Mouse (Mus musculus): ENCODE measurements around the gene Ghitm.
"Not testable (repeated sequence)": the region's sequence is repeated elsewhere in the genome, so short reads cannot be mapped to it uniquely, and the experiment has no call there.

The Ghitm gene

DNA sequence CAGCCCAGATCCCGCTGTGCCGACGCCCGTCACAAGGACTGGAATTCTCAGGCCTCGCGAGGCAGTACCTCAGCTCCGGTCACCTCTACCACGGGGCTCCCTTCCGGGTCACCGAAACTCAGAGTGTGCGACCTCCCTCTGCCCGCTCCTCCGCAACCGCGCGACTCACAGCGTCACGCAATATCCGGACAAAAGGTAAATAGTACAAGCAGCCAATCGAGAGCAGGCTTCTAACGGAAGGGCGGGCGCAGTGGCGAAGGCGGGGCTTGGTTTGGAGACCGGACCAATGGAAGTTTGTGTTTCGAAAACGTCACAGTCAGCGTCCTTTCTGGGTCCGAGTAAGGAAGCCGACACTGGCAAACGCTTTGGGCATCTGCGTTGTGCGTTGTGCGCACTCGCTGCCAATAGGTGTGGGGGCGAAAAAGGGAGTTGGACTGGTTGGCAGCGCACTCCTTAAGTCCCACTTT lies at the start of gene Ghitm:
TSS of gene Ghitm (minus strand) at position 146 of the 467 bp plus-strand sequence.
- DNase-seq (ENCODE audit: low spot score in 2 of 2): peak; percentile 92 to 93

DNA sequence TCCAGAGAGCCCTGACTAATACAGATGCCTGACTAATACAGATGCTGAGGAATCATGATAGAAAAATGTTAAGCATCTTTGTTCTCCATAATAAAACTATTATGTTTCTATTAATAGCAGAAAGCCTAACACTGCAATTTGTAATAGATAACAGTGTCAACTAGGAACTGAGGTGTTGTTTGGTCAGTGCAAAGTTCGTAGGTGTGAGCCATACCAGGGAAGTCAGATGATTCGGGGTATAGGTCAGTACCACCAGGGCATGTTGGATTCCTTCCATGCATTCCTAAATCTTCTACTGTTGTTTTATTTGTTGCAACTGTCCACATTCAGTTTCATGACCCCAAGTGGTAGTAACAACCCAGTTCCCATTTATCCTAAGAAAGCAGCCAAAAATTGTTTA lies 49.8 kb upstream of the Ghitm start:
- DNase-seq (ENCODE audit: low spot score in 2 of 2): no peak

- DNase-seq (ENCODE audit: low spot score in 2 of 2): no peak
Measured at GRCm38 (mm10) chr14:37174484-37174883, 39.4 kb upstream of the Ghitm start.

DNA sequence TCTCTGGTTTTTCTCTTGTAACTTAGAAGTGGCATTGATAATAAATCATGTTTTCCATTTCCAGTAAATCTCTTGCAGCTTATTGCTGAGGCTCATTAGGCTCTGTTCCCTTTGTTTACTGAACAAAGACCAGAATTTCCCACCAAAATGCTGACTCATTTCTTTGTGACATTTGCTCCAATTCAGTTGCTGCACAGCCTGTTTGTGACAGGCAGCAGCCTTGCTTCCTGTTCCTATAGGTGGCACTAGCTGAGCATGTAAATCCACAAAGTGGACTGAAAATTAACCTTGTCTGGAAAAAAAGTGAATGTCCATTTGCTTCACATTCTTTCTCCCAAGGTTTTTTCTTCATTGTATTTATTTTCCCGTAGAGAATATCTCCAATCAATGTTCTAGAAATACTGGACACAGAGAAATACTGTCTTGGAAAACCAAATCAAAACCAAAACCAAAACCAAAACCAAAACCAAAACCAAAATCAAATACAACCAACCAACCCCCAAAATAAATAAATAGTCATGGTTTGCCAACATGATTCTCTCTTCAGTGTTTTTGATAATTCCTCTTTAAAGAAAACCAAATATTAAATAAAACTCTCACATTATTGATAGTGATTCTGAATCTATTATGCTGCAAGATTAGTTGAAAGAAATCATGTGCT lies 30.3 kb upstream of the Ghitm start:
- peak in 1 of 2 experiments; percentile 9 for DNase-seq (ENCODE audit: low spot score in 2 of 2)

GRCm38 (mm10) chr14:37164392-37165032 lies 29.4 kb upstream of the Ghitm start:
- no peak for DNase-seq (ENCODE audit: low spot score in 2 of 2)

DNA sequence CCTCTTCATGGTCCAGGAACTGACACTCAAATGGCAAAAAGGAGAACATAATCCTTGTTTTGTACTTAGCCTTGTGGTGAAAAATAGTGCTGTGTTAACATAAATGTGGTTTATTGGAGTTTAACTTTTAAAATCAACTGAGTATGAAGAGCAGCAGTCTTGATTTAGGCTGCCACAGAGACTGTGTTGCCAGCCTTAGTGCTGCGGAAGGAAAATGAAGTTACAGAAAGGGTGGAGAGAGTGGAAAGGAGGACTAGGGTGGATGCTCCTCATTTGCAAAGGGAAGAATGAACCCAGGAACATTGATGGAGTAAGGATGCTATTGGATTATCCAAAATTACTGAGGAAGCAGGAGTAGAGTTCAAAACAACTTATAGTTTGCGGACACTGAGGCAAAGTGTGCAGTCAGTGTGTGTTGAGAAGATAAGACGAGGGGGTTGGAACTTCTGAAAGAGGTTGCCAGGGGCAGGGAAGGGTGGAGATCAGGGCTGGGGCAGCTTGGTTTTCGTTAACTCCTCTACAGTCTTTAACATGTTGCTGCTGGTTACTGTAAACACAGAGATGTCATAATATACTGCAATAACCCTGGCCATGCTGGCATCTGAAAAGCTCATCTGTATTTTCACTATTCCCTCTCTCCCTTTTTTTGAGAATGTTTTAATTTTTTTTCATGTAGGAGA lies 28.3 kb upstream of the Ghitm start:
- DNase-seq (ENCODE audit: low spot score in 2 of 2): no peak

- no peak for DNase-seq (ENCODE audit: low spot score in 2 of 2)
Measured at GRCm38 (mm10) chr14:37154391-37154790, 19.3 kb upstream of the Ghitm start.

- no peak for DNase-seq (ENCODE audit: low spot score in 2 of 2)
Measured at GRCm38 (mm10) chr14:37139051-37139710, 4.1 kb upstream of the Ghitm start.

DNA sequence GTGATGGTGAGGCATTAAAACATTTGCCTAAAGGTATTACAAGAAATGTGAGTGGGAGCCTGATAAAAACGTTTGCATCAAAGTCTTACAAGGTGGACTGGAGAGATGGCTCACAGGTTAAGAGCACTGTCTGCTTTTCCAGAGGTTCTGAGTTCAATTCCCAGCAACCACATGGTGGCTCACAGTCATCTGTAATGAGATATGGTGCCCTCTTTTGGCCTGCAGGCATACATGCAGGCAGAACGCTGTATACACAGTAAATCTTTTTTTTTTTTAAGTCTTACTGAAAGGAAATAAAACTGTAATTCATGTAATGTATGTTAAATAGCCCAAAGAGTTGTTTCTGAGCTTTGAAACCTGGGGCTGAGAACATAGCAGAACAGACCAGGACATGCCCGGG lies 2.5 kb upstream of the Ghitm start:
- not testable (repeated sequence) for DNase-seq (ENCODE audit: low spot score in 2 of 2)

DNA sequence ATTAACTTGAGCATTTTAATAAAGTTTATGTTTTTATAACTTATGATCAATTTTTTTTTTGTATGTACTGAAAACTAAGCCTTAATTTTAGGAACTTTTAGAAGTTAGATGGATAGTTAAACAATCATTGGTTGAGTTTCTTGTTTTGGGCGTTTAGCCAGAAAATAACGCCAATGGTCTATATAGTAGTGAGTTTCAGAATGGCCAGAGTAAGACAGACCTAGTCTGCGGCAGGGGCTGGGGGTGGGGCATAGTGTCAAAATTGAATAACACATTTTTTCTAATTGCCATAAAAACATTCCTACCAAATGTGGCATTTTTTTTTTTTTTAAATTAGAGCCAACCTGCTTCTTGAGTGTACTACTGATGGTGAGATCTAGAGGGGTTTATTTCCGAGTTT lies 1.0 kb upstream of the Ghitm start:
- DNase-seq (ENCODE audit: low spot score in 2 of 2): no peak

DNA sequence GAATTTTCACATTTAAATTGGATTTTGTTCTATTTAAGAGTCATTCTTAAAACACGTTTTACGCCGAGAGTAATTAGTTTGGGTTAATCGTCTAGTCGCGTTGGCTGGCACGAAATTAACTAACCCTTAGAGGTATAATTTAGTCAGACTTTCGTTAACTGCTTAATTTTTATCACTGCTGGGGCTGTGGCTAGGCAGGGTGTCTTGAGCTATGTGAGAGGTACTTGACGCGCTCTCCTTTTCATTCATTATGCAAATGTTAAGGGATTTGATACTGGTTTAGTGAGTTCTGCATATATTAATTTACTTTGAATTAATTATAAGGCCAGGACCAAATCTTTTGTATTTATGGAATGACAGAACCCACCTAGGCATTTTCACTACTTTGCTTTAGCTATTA lies 599 bp upstream of the Ghitm start:
- DNase-seq (ENCODE audit: low spot score in 2 of 2): no peak

DNA sequence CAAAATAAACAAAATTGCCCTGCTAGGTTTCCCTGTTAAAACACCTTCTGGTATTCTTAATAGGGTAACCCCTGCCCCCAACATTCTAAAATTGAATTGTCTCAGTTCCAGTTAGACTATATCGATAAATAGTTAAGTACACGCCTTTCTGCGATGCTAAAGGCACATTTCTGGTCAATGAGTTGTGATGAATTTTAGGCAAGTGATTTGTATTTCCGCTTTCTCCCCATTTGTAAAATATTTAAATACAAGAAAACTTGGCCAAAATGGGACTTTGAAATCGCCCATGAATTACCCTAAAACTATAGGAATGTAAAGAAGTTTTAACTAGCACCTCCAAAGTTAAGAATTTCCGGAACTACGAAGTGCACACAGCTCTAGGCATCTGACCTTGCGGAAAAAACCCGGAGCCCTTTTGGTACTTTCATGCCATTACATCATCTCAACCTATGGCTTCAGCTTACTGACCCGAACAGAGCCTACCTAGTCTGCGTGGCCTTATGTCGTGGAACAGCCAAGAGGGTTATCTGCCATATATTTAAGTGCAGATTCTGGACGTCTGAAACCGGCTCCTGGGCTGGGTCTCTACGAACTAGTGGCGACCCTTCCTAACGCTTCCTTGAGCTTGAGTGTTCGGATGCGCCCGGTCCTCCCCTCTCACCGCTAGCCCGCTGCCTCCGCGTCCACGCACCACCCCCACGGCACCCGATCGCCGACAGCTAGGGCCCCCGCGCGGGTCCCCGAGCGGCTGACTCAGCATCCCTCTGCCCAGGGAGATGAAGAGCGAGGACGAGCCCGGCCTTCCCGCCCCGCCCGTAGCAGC lies 557 bp downstream of the Ghitm start:
- no peak for DNase-seq (ENCODE audit: low spot score in 2 of 2)

GRCm38 (mm10) chr14:37127652-37128051 lies 7.4 kb downstream of the Ghitm start:
- peak in 1 of 2 experiments; percentile 28 for DNase-seq (ENCODE audit: low spot score in 2 of 2)

DNA sequence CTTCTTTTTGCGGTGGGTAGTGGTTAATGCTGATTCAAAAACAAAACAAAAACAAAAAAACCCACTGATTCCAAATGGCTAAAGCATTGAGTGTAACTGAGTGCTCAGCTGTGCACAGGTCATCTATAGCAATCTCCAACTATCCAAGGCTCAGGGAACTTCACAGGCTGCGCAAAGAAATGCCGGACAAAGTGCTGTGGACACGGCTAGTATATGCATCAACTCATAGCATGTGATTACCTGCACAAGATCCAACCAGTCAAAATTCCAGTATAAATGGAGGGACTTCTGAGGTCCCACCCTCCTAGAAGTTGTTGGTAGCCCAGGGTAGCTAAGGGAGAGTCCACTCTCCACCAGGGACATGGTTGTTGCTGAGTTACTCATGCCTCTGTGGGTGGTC lies 15.8 kb downstream of the Ghitm start:
- DNase-seq (ENCODE audit: low spot score in 2 of 2): no peak

DNA sequence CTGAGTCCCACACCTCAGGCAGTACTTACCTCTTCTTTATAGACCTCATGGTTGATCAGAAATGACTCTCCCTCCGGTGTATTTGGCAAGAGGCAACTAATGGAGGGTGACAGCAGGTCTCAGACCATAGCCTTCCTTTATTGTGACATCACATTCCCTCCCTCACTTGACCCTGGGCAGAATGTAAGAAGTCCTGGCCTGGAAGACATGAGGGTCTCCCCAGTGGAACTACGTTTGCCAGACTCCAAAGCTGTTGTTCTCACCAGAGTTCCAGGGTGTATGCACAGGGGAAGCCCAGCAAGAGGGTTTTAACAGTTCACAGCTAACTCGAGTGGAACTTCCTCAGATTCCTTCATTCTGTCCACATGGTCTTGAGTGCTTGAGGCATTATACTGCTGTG lies 21.1 kb downstream of the Ghitm start, which contains the start of gene 2610528A11Rik:
TSS of gene 2610528A11Rik (minus strand) at position 101 of the 400 bp plus-strand sequence.
- DNase-seq (ENCODE audit: low spot score in 2 of 2): no peak

DNA sequence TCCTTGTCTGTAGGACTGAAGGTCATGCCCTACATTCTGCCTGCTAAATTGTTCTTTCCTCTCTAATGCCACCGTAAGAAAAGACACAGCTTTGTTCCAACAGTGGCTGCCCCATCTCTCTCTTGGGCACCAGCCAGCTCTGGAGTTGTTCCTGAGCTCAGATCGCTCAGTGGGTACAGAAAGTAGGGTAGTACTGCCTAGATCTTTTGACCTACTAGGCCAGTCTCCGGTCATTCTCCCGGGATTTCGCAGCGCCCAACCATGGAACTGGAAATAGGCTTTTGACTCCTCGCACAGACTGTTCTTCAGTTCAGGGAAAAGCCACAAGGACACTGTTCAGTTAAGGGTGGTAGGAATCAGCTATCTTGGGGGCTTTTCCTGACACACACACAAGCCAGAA lies 22.1 kb downstream of the Ghitm start:
- no peak for DNase-seq (ENCODE audit: low spot score in 2 of 2)

- no peak for DNase-seq (ENCODE audit: low spot score in 2 of 2)
Measured at GRCm38 (mm10) chr14:37111371-37111770, 23.7 kb downstream of the Ghitm start.

- no peak for DNase-seq (ENCODE audit: low spot score in 2 of 2)
Measured at GRCm38 (mm10) chr14:37110456-37110855, 24.6 kb downstream of the Ghitm start.

GRCm38 (mm10) chr14:37109975-37110374 lies 25.1 kb downstream of the Ghitm start:
- DNase-seq (ENCODE audit: low spot score in 2 of 2): no peak

- DNase-seq (ENCODE audit: low spot score in 2 of 2): no peak
Measured at GRCm38 (mm10) chr14:37109460-37109859, 25.6 kb downstream of the Ghitm start.

GRCm38 (mm10) chr14:37105846-37106245 lies 29.2 kb downstream of the Ghitm start:
- DNase-seq (ENCODE audit: low spot score in 2 of 2): no peak

All from thymus, postnatal 10 days (tissue).